8 mouse cellular contexts compared by ENCODE assay signal in genomic region chr1:133251625-133252034, GRCm38 (mm10). TPM values are rescaled to one million over a fixed set of nuclear protein-coding genes. Genes with fewer than 3 reads are reported as not detected.
DNase-seq lines count a peak whose midpoint lies in the region; ATAC-seq lines count a peak whose summit lies in the region.

No protein-coding gene starts in this region.

- H3K27me3 ChIP-seq in neural tube, embryonic 11.5 days (ENCODE audit: control insufficient read depth, insufficient read depth, low read length) = no peaks in the 10 kb centered on the region
- no peaks in the 10 kb centered on the region for H3K27me3 ChIP-seq in stomach, embryonic 15.5 days (replicated peaks)

- peaks cover 19% of the 10 kb centered on the region for H3K4me1 ChIP-seq in neural tube, embryonic 11.5 days (ENCODE audit: control insufficient read depth, insufficient read depth, low read length)
- H3K4me1 ChIP-seq in stomach, embryonic 15.5 days = peaks cover 73% of the 10 kb centered on the region

- H3K4me2 ChIP-seq in neural tube, embryonic 11.5 days (ENCODE audit: low read depth) = no peak overlapping the region
- no peak overlapping the region for H3K4me2 ChIP-seq in stomach, embryonic 15.5 days

- H3K36me3 ChIP-seq in neural tube, embryonic 11.5 days (ENCODE audit: control insufficient read depth, insufficient read depth, low read length) = no peaks in the 10 kb centered on the region
- H3K36me3 ChIP-seq in stomach, embryonic 15.5 days = no peaks in the 10 kb centered on the region

- ATAC-seq in neural tube, embryonic 11.5 days (ENCODE audit: insufficient read depth, low FRiP score, low TSS enrichment) = no peak
- ATAC-seq in stomach, embryonic 15.5 days (ENCODE audit: insufficient read depth, low FRiP score, low read depth) = peak; percentile 66

- H3K9me3 ChIP-seq in neural tube, embryonic 11.5 days (ENCODE audit: control insufficient read depth, low read length) = no peaks in the 10 kb centered on the region
- H3K9me3 ChIP-seq in stomach, embryonic 15.5 days = no peaks in the 10 kb centered on the region

- DNase-seq in adrenal gland, adult (ENCODE audit: inconsistent age in 2 of 2, low spot score in 1 of 2) = peak; percentile 67 to 75
- no peak for DNase-seq in adrenal gland, postnatal 25 days
- peak; percentile 6 for DNase-seq in neural tube, embryonic 11.5 days (ENCODE audit: low spot score)
- DNase-seq in neural tube, embryonic 10.5 days (ENCODE audit: extremely low spot score, low spot score) = no peak
- peak; percentile 72 to 83 for DNase-seq in kidney, postnatal 4 days
- no peak for DNase-seq in gastrocnemius, postnatal 4 days (ENCODE audit: low spot score in 2 of 2)
- DNase-seq in urinary bladder, postnatal 25 days (ENCODE audit: low spot score) = no peak

- 39% methylated on average over 5 of the region's 5 CpGs for WGBS in neural tube, embryonic 11.5 days
- WGBS in stomach, embryonic 15.5 days = 14% methylated on average over 5 of the region's 5 CpGs

- H3K9ac ChIP-seq in neural tube, embryonic 11.5 days (ENCODE audit: low read length) = no peak overlapping the region
- no peak overlapping the region for H3K9ac ChIP-seq in stomach, embryonic 15.5 days

- no peak overlapping the region for H3K27ac ChIP-seq in neural tube, embryonic 11.5 days (ENCODE audit: low read depth, low read length)
- peak overlapping the region; percentile 94 for H3K27ac ChIP-seq in stomach, embryonic 15.5 days

- no peak overlapping the region for H3K4me3 ChIP-seq in neural tube, embryonic 11.5 days (ENCODE audit: low read depth, low read length)
- H3K4me3 ChIP-seq in stomach, embryonic 15.5 days (replicated peaks) = no peak overlapping the region

RNA-seq across cellular contexts. Expression of gene Golt1a, which starts 58.0 kb away (rescaled TPM):
- total RNA-seq in adrenal gland, postnatal 25 days (2021) = 0.43 and 1.0 TPM in 2 replicates
- not detected in 2 replicates for polyA plus RNA-seq in neural tube, embryonic 11.5 days (2014; fragmentation: Nextera tagmentation; extraction: Ambion mirVana)
- polyA plus RNA-seq in stomach, embryonic 15.5 days (2015; fragmentation: Nextera tagmentation; extraction: Ambion mirVana) = 4.9 and 7.7 TPM in 2 replicates
- total RNA-seq in gastrocnemius, postnatal 4 days (2021) = not detected

Comparison
In these comparisons a context has a peak if more than half of its experiments do, and no peak if none do; other contexts are left out.
1. DNase-seq: peak in adrenal gland, adult (2 of 2), neural tube, embryonic 11.5 days (single experiment) and kidney, postnatal 4 days (2 of 2); none in adrenal gland, postnatal 25 days (single experiment), neural tube, embryonic 10.5 days (single experiment), gastrocnemius, postnatal 4 days (0 of 2) and urinary bladder, postnatal 25 days (single experiment).